Mouse (Mus musculus): ENCODE results near the gene Alcam. TPM values are rescaled to one million over a fixed set of nuclear protein-coding genes. Genes with fewer than 3 reads are reported as not detected.

Gene Alcam
- 10 to 100 TPM; 35.5 to 45.3 TPM for total RNA-seq (2021)
- long read RNA-seq, experiment 1, full-length matches to known transcripts = 2 of 9 reads
- long read RNA-seq, experiment 1, partial matches to known transcripts = 2 of 9 reads
- long read RNA-seq, experiment 1, other reads (novel, unspliced or antisense) = 5 of 9 reads
- long read RNA-seq, experiment 2, full-length matches to known transcripts = 2 of 3 reads
- long read RNA-seq, experiment 2, partial matches to known transcripts = 1 of 3 reads
- long read RNA-seq, experiment 2, other reads (novel, unspliced or antisense) = 0 of 3 reads

DNA sequence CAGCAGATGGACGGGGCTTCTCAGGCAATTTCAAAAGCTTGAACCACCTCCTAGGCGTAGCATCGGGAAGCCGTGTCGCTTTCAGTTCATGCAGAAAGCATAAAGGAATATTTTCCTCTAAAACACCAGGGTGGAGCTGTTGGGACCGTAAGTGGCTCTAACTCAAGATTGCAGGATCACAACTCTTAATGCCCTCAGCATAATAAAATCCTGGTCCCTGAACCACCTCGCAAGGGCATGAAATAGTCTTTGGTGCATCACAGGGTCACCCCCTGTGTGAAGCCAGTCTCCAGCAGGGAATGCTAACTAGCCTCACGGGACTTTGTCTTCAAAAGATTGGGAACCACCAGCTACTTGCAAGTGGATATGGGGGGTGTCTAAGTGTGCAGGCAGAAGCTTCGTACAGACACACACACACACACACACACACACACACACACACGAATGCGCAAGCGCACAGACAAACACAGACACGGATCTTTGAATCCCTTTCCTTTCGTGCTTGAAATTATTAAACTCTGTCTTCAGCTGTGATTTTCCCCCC, at the start of gene Alcam:
Alcam (minus strand) TSS at position 104 of the 544 bp plus-strand sequence.
- peak; percentile 6 to 14 for DNase-seq

DNA sequence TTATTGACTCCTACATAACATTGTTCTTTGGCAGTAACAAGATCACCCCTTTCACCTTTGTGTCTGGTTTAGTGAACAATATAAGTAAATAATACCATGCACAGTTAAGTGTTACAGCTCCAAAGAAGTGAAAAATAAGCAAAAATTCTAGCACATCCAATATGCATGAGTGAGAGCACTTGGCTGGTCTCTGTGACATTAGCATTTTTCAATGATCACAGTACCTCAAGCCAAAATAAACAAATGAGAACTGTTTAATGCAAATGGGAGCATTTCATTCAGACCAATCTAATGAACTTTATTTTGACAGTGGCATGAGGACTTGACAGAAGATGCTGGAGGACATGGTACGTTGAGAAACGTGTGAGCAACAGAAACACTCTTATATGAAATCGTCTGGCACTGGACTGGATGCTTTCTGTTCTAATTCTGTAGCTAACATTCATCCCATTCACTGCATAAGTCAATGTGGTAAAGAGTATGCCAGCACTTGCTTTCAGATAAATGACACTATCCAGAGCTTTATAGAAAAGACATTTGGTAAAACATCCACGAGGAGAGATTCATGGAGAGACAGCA, 45.0 kb upstream of the Alcam start:
- no peak for DNase-seq

- DNase-seq = no peak
Measured at GRCm38 (mm10) chr16:52490542-52490941, 36.7 kb upstream of the Alcam start.

DNA sequence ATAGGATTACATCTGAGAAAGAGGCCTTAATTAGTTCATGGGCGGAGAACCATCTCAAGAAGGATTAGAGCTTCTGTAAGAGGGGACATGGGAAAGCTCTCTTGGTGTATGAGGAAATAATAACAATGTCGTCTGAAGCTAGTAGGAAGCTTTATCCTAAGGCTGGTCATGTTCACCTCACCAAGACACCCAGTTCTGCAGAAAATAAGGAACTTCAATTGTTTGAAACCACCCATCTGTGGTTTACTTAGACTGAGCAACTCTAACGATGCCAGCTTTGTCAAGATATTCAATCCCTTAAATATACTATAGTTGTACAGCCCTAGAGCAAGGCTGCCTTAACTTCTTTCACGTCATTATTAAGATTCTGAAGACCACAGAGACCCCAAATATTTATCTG, 20.4 kb upstream of the Alcam start:
- no peak for DNase-seq

GRCm38 (mm10) chr16:52473089-52473488, 19.2 kb upstream of the Alcam start:
- DNase-seq = no peak

DNA sequence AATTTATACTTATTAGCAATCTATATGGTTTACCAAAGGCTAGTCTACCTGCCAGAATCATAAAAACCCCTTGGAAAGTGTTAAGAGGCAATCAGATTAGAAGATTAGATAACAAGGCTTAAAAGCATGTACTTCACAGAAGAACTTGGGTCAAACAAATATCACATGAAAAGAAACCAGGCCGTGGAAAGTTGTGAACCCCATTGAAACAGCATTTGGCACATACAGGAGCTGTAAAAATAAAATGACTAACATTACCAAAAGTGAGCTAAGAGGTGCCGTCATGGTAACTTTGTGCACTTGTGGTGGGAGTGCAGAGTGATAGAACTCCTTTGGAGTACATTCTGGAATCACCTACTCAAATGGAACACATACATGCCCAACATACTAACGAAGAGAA, 18.8 kb upstream of the Alcam start:
- DNase-seq = no peak

- no peak for DNase-seq
Measured at GRCm38 (mm10) chr16:52472059-52472458, 18.2 kb upstream of the Alcam start.

DNA sequence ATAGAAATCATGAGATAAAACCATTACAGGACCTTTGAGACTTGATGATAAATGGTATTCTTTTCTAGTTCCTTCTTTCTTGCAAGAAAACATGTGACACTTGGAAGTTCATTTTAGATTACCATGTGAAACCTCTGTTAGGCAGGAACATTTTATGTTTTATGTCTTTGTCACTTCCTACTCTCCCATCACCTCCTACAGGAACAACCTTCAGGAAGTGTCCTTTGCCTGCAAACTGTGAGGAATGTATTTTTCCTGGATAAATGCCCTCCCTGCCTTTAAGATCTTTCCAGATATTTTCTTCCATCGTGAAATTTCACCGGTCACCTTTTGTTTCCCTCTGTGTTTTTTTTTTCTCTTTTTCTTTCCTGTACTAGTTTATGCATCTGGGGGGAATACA, 17.0 kb upstream of the Alcam start:
- DNase-seq = no peak

DNA sequence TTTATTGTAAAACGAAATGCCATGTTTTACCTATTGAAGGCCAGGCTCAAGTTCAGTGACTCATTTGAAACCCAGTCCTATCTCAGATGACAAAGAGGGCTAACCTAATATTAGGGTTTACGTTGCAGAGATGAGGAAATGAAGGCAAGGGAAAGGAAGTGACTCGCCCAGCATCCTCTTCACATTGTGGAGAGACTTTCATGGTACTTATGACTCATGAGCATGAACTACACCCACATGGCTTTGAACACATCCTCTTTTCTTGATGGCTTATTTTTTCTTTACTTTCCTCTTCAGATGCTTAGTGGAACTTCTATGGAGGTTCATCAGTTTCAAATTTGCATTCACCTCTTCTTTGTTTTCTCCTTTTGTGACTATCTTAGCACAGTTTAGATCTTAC, 16.4 kb upstream of the Alcam start:
- no peak for DNase-seq

DNA sequence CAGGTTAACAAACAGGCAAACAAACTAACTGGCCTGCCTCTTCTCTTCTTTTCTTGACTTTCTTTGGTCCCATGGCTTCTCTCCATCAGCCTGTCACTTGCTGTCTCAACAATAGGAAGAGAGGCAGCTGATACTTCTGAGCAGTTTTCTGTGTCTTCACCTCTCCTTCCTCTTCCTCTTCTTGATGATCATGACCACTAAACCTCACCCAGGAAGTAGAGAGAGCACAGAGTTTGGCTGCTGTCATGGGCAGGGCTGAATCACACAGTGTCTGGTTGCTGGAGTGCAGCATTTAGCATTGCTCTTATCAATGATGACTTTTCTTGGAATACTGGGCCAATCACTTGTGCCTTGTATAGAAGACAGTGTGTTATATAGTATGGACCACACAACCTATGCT, 14.6 kb upstream of the Alcam start:
- peak in 1 of 2 experiments; percentile 1 for DNase-seq

DNA sequence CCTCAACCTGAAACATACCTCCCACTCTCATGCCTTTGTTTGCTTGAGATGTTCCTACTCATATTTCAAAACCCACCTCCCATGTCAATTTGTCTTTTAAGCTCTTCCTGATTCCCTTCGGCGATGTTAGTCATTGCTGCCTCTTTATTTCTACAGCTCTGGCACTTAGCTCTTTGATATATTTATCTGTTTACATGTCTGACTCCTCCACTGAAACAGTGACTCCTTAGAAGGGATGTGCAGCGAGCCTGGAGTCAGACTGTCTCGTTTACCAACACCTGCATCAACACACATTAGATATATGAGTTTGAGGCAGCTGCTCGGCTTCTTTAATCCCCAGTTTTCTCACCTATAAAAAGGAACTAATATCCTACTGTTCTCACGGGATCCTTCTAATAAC, 12.9 kb upstream of the Alcam start:
- DNase-seq = no peak

DNA sequence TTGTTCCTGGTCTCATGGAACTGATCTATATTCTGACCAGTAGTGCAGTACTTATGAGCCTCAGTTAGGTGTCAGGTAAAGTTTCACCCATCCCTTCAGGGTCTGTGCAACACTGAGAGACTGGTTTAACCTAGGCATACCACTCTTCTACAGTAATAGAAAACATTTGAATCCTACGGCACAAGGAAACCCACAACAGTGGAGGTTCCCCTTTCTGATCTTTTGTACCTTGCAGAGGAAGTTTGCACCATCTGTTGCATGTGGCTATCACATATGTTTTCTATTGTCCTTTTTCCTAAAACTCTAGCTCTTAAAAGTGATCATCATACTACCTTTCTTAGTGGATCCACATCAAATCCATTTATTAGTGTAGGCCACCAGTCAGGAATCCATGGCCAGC, 10.7 kb upstream of the Alcam start:
- DNase-seq = no peak

DNA sequence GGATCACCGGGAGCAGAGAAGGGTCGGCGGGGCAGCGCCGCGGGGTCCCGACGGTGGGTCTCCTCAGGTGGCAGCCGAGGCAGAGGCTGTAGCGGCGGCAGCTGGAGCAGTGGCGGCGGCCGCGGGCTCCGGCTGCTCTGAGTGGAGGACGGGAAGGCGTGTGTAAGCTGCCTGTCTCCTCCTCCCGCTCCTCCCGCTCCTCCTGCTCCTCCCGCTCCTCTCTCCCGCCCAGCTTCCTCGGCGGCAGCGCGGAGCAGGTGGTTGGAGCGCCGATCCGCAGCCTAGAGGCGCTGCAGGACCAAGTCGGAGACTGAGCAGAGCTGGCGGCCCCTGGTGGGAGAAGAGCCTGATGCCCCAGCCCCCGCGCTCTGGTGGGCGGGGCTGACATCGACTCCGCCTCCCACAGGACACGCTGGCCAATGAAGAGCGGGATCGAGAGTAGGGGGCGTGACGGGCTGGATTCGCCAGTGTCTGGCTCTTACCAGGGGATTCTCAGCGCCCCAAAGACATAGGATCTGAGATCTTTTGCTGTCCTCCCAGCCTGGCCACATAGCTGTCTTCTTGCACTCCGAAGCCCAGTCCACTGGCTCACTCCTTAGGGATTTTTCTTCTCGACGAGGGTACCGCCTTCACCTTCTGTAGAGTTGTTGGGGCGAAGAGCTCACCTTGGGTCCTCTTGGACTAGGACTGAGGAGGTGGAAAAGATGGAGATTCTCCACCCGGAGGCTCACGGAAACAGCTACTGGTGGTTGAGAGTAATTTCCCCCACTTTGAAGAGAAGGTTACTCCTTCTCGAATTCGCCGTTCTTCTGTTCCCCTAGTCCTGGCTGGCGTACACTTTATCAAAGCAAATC, 785 bp downstream of the Alcam start:
- peak; percentile 94 to 95 for DNase-seq

GRCm38 (mm10) chr16:52452477-52452831, 1.4 kb downstream of the Alcam start:
- DNase-seq = peak in 1 of 2 experiments; percentile 18

- DNase-seq = peak in 1 of 2 experiments; percentile 12
Measured at GRCm38 (mm10) chr16:52451786-52452476, 1.9 kb downstream of the Alcam start.

DNA sequence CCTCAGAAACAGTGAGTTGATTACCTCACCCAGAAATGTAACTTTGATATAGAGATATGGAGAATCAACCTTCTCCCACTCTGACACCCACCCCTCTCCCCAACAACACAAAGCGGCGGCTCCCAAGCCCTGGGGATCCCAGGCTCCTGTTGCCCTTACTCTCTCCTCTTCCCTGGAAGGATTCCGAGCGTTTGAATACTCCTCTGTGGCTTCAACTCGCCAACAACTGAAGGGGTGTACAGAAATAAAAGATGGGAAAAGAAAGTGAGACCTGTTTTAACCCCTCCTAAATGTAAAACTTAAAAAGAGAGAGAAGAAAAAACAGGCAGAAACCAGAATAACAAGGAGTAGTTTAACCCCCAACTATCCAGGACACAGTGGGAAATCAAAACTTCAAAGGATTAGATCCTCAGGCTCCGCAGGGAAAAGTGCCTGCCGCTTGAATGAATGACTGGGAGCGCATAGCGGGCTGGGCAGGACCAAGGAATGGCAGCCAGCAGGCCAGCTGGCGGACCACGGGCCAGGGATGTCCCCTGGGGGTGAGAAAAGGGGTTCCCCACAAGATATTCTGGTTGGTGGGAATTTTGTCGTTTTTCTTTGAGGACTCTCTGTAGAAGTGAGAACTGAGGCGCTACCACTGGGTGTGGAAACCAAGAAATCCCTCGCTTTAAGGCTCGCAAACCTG, 2.6 kb downstream of the Alcam start:
- DNase-seq = peak in 1 of 2 experiments; percentile 19

DNA sequence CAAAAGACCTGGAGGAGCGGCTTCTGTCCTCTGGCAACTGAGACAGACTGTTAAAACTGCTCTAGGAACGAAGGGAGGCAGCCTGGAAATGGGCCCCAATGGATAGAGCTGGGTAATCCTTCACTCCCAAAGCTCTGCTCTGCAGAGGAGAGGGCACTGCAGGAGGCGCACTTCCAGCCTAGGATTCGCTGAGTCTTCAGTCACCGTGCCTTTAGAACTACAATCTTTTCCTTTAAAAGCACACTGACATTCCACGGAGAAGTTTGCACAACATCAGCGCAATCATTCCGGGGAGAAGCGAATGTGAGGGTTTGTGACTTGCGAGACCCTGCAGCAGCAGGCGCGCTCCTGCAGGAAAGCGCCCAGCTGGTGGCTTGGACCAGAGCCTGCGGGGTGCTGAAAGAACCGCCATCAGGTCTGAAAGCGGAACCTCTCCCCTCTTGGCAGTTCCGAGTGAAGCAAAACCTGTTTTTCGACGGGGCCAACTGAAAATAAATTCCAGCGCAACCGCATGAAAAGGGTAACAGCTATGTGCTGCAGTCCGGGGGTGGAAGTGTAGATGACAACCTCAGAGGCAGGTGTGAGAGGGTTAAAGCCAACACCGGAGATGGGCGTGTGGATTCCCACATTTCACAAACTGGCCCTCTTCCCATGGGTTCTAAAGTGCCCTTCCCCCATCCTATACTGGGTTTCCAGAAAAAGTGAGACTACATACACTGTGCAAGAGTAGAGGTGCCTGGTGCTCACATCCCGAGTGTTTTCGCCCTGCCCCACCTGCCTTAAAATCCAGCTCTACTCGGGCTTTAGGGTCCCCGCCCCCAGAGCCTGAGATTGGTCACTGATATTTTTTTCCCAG, 3.4 kb downstream of the Alcam start:
- DNase-seq = peak; percentile 10 to 28

GRCm38 (mm10) chr16:52449889-52450244, 4.0 kb downstream of the Alcam start:
- no peak for DNase-seq

- DNase-seq = no peak
Measured at GRCm38 (mm10) chr16:52445984-52446383, 7.9 kb downstream of the Alcam start.

GRCm38 (mm10) chr16:52443635-52444505, 10.0 kb downstream of the Alcam start:
- no peak for DNase-seq
